Mouse (Mus musculus) hindbrain, embryonic 15.5 days (tissue): ENCODE measurements around the gene Hyal6. TPM values are rescaled to one million over a fixed set of nuclear protein-coding genes. Genes with fewer than 3 reads are reported as not detected.

Experiments
- ATAC-seq: fragments of 200-750 bp; cut with Nextera tagmentation; 2 replicates; pipeline ENCODE4 v1.8.0; 2017; ENCODE audit warnings: low read depth, moderate number of reproducible peaks, moderate TSS enrichment; ENCODE audit not compliant: low FRiP score
- H3K27ac ChIP-seq: fragments of 300-500 bp; sonication (generic); replicated peaks from 2 replicates; pipeline ENCODE4 v1.5.1; 2015; ENCODE audit warnings: mild to moderate bottlenecking, inconsistent platforms
- H3K27me3 ChIP-seq: fragments of 300-500 bp; sonication (generic); 2 replicates; pipeline ENCODE4 v1.6.1; 2015; ENCODE audit warnings: control low read depth, inconsistent platforms
- H3K36me3 ChIP-seq: fragments of 300-500 bp; sonication (generic); 2 replicates; pipeline ENCODE4 v1.6.1; 2015; ENCODE audit warnings: control low read depth, inconsistent platforms
- H3K4me1 ChIP-seq: fragments of 300-500 bp; sonication (generic); replicated peaks from 2 replicates; pipeline ENCODE4 v1.6.1; 2015; ENCODE audit warnings: control low read depth, inconsistent platforms
- H3K4me2 ChIP-seq: fragments of 300-500 bp; sonication (generic); 2 replicates; pipeline ENCODE4 v1.6.1; 2015; ENCODE audit warnings: moderate library complexity, mild to moderate bottlenecking, inconsistent platforms
- H3K4me3 ChIP-seq: fragments of 300-500 bp; sonication (generic); 2 replicates; pipeline ENCODE4 v1.5.1; 2015; ENCODE audit warnings: mild to moderate bottlenecking, inconsistent platforms
- H3K9ac ChIP-seq: fragments of 300-500 bp; sonication (generic); 2 replicates; pipeline ENCODE4 v1.6.1; 2015; ENCODE audit warnings: inconsistent platforms
- H3K9me3 ChIP-seq: fragments of 300-500 bp; sonication (generic); 2 replicates; pipeline ENCODE4 v1.6.1; 2016; ENCODE audit warnings: control low read depth, inconsistent platforms
- WGBS: fragments of 180-500 bp; shearing (Covaris S2); methylation state at CpG from one replicate; pipeline ENCODE4 v1.1.7; 2015; 5-methylcytosine and 5-hydroxymethylcytosine counted together
- polyA plus RNA-seq: library from polyadenylated mRNA; unstranded; fragments of >200 nt; fragmentation: Nextera tagmentation; extraction: Ambion mirVana; gene quantifications from 2 replicates; pipeline ENCODE4 v1.2.1, GENCODE M21; 2015

The Hyal6 gene
- polyA plus RNA-seq, 1 experiment from 2014 or later = not detected

- Histone ChIP-seq H3K27ac (no peak overlapping the region), H3K9me3 (no peaks in the 10 kb centered on the region), H3K36me3 (no peaks in the 10 kb centered on the region), H3K4me1 (no peaks in the 10 kb centered on the region), H3K9ac (no peak overlapping the region), H3K4me3 (no peak overlapping the region), H3K27me3 (no peaks in the 10 kb centered on the region), H3K4me2 (no peak overlapping the region)
- ATAC-seq = no peak
- WGBS = 88% methylated on average over 2 of the region's 2 CpGs
These were observed 33.2 kb downstream of the Hyal6 start for GRCm38 (mm10) chr6:24766261-24766660.

GRCm38 (mm10) chr6:24779182-24779581 is 46.1 kb downstream of the Hyal6 start:
- ATAC-seq = no peak
- Histone ChIP-seq H3K27ac (no peak overlapping the region), H3K4me1 (no peaks in the 10 kb centered on the region), H3K9me3 (no peaks in the 10 kb centered on the region), H3K9ac (no peak overlapping the region), H3K36me3 (no peaks in the 10 kb centered on the region), H3K4me2 (no peak overlapping the region), H3K27me3 (no peaks in the 10 kb centered on the region), H3K4me3 (no peak overlapping the region)
- 62% methylated on average over 2 of the region's 2 CpGs for WGBS

DNA sequence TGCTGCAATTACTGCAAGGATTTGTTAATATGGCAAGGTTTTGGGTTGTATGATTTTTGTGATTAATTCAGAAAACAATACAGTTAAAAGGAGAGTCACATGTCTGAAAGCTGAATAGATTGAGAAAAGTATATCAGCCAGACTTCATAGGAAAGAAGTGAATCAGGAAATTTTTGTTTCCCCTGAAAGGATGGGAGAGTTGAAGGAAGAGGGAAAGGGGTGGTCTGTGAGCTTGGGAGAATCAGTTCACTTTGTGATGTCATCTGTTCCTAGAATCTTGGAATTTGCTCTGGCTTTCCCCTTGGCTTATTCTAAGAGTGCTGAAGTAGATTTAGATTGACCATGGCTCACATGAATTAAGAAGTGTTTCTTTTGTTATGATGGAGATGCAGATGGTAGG is 57.8 kb downstream of the Hyal6 start, which contains the start of gene Spam1:
TSS of gene Spam1 (plus strand) at position 301 of the 400 bp plus-strand sequence.
- Histone ChIP-seq H3K4me3 (no peak within 1 kb of the TSS), H3K9me3 (no peaks in the 10 kb centered on the region), H3K4me2 (no peak within 1 kb of the TSS), H3K4me1 (no peaks in the 10 kb centered on the region), H3K27ac (no peak within 1 kb of the TSS), H3K36me3 (no peaks in the 10 kb centered on the region), H3K9ac (no peak within 1 kb of the TSS), H3K27me3 (no peaks in the 10 kb centered on the region)
- ATAC-seq = no peak

Other genes starting within 250 kb of the Hyal6 start
- gene Iqub, start 218.2 kb upstream of the Hyal6 start, polyA plus RNA-seq = 1.9 and 3.1 TPM in 2 replicates
- 401 and 475 TPM in 2 replicates for gene Ndufa5, start 205.2 kb upstream of the Hyal6 start, polyA plus RNA-seq
- gene Asb15, start 205.1 kb upstream of the Hyal6 start, polyA plus RNA-seq = 0.03 TPM in 1 of 2 replicates, not detected in the other
- gene Lmod2, start 135.5 kb upstream of the Hyal6 start, polyA plus RNA-seq = not detected in 2 replicates
- 61.8 and 67.1 TPM in 2 replicates for gene Wasl, start 68.2 kb upstream of the Hyal6 start, polyA plus RNA-seq
- not detected in 2 replicates for gene Hyal4, start 15.1 kb downstream of the Hyal6 start, polyA plus RNA-seq
- not detected in 2 replicates for gene Spam1, start 57.9 kb downstream of the Hyal6 start, polyA plus RNA-seq
- not detected in 2 replicates for gene Hyal5, start 124.8 kb downstream of the Hyal6 start, polyA plus RNA-seq
- gene Tmem229a, start 223.1 kb downstream of the Hyal6 start, polyA plus RNA-seq = 5.6 and 5.8 TPM in 2 replicates